8 mouse cellular contexts compared by ENCODE assay signal in the genomic region with DNA sequence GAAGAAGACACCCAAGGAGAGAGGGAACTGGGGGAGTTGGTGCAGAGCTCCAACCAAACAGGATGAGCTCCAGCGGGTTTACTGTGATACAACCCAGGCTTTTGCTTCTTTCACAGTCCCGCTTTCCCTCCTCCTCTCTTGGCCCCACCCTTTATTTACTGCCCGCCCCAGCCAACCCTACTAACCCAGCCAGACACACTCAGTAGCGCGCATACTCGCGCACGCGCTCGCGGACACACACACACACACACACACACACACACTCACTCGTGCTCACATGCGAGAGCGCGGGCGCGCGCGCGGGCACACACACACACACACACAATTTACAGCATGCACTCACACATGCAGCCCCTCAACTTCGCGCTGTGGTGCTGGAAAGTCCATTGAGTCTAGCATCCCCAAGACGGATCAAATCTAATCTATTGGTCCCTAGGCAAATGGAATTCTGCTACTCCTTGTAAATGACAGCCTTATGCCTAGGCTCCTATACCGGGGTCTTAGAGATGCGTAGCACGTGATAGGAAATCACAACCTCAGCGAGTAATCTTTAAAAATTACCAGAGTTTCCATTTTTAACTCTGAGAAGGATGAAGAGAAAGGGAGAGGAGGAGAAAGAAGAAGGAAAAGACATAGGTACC. TPM values are rescaled to one million over a fixed set of nuclear protein-coding genes. Genes with fewer than 3 reads are reported as not detected.
DNase-seq lines count a peak whose midpoint lies in the region; ATAC-seq and TF ChIP-seq lines count a peak whose summit lies in the region.

A gene (minus strand): TSS at position 134 of the 641 bp plus-strand sequence.

- TF ChIP-seq POLR2A in embryonic fibroblast, embryonic 13.5 days (IDR thresholded peaks at IDR 0.05; ENCODE audit: low read depth, low read length), result no peak

- WGBS in heart, embryonic 11.5 days (ENCODE audit: insufficient replicate concordance), result 3% methylated on average over 27 of the region's 27 CpGs
- under 1% methylated on average over 27 of the region's 27 CpGs for WGBS in midbrain, embryonic 10.5 days

- H3K9me3 ChIP-seq in heart, embryonic 11.5 days (replicated peaks; ENCODE audit: control insufficient read depth, low read length), result no peaks in the 10 kb centered on the region
- H3K9me3 ChIP-seq in midbrain, embryonic 10.5 days (replicated peaks), result no peaks in the 10 kb centered on the region

- H3K27me3 ChIP-seq in heart, embryonic 11.5 days (ENCODE audit: control insufficient read depth, insufficient read depth, low read length), result peaks cover 30% of the 10 kb centered on the region
- peaks cover 57% of the 10 kb centered on the region for H3K27me3 ChIP-seq in midbrain, embryonic 10.5 days (ENCODE audit: low read depth, poor library complexity, severe bottlenecking)

- H3K4me3 ChIP-seq in heart, embryonic 11.5 days (ENCODE audit: low read depth, low read length), result peak within 1 kb of the TSS; percentile 48
- peak within 1 kb of the TSS; percentile 33 for H3K4me3 ChIP-seq in embryonic fibroblast, embryonic 13.5 days (ENCODE audit: insufficient read depth, low read length)
- peak within 1 kb of the TSS; percentile 66 for H3K4me3 ChIP-seq in midbrain, embryonic 10.5 days

- no peak for TF ChIP-seq CTCF in embryonic fibroblast, embryonic 13.5 days (IDR thresholded peaks at IDR 0.05; ENCODE audit: borderline replicate concordance, insufficient read depth, low read length)

- intact Hi-C loops in heart, postnatal 25 days (cut with DNase I), result no loop called here

- H3K4me1 ChIP-seq in heart, embryonic 11.5 days (ENCODE audit: control insufficient read depth, insufficient read depth, low read length), result no peaks in the 10 kb centered on the region
- no peaks in the 10 kb centered on the region for H3K4me1 ChIP-seq in embryonic fibroblast, embryonic 13.5 days (ENCODE audit: control insufficient read depth, insufficient read depth, low read length)
- peaks cover 15% of the 10 kb centered on the region for H3K4me1 ChIP-seq in midbrain, embryonic 10.5 days

- no peak for DNase-seq in heart, postnatal 25 days (ENCODE audit: low spot score)
- peak; percentile 39 for DNase-seq in ES-CJ7 (ENCODE audit: low read depth, low spot score)
- DNase-seq in layer of hippocampus, adult 18-20 months (ENCODE audit: low spot score in 2 of 2), result peak in 1 of 2 experiments; percentile 18
- peak; percentile 50 for DNase-seq in midbrain, embryonic 10.5 days (ENCODE audit: low spot score)
- peak; percentile 46 for DNase-seq in telencephalon, adult 2 months (ENCODE audit: low read depth, low spot score)

- H3K9ac ChIP-seq in heart, embryonic 11.5 days (ENCODE audit: low read depth, low read length), result no peak within 1 kb of the TSS

- peak within 1 kb of the TSS; percentile 89 for H3K4me2 ChIP-seq in heart, embryonic 11.5 days

- H3K36me3 ChIP-seq in heart, embryonic 11.5 days (ENCODE audit: control insufficient read depth, insufficient read depth, low read length), result no peaks in the 10 kb centered on the region
- H3K36me3 ChIP-seq in midbrain, embryonic 10.5 days, result no peaks in the 10 kb centered on the region

- no peak within 1 kb of the TSS for H3K27ac ChIP-seq in heart, embryonic 11.5 days (ENCODE audit: low read depth, low read length)
- no peak within 1 kb of the TSS for H3K27ac ChIP-seq in embryonic fibroblast, embryonic 13.5 days (ENCODE audit: insufficient read depth, low read length)
- H3K27ac ChIP-seq in midbrain, embryonic 10.5 days (replicated peaks), result peak within 1 kb of the TSS; percentile 65

- ATAC-seq in heart, embryonic 11.5 days (replicated peaks; ENCODE audit: insufficient number of reproducible peaks, low FRiP score, low TSS enrichment), result 0 out of 2 replicates have a peak, but pooled peaks have one; percentile 44
- ATAC-seq in megakaryocyte progenitor cell, adult 5-6 weeks (replicated peaks; ENCODE audit: poor library complexity), result no peak

RNA-seq across cellular contexts. Expression of the gene that starts here (rescaled TPM):
- 0.46 and 0.82 TPM in 2 replicates for polyA plus RNA-seq in heart, embryonic 11.5 days (2014; fragmentation: Nextera tagmentation; extraction: Ambion mirVana)
- total RNA-seq in heart, postnatal 25 days (2021), result not detected
- 2.4 and 4.3 TPM in 2 replicates for polyA plus RNA-seq in embryonic fibroblast, embryonic 13.5 days (2011; ENCODE audit: insufficient read length, low read depth, missing spikeins)
- total RNA-seq in layer of hippocampus, adult 18-20 months (2021), result 10 to 100 TPM; 11.2 to 13.1 TPM
- polyA plus RNA-seq in midbrain, embryonic 10.5 days (2016; fragmentation: Nextera tagmentation; extraction: Ambion mirVana), result 1.5 and 3.1 TPM in 2 replicates
- not detected in 2 replicates for total RNA-seq in megakaryocyte progenitor cell, adult 5-6 weeks (2015)
- not detected in 2 replicates for total RNA-seq in megakaryocyte progenitor cell, adult 5-6 weeks (2017)

Comparison
In these comparisons a context has a peak if more than half of its experiments do, and no peak if none do; other contexts are left out.
1. RNA of the gene that starts here (total RNA-seq): 11.2 to 13.1 TPM in layer of hippocampus, adult 18-20 months; not detected in heart, postnatal 25 days and not detected in megakaryocyte progenitor cell, adult 5-6 weeks; every median in the first group is over 10 times any median in the second.
2. Peak in ATAC-seq, H3K4me3 ChIP-seq and H3K4me2 ChIP-seq in heart, embryonic 11.5 days; RNA of the gene not detected or under 1 TPM.
3. Peak in every context shown above with its lines, with median percentiles within 50 percentile points of each other: H3K4me3 ChIP-seq.